Mouse (Mus musculus): ENCODE measurements around the gene Slc25a13.

DNA sequence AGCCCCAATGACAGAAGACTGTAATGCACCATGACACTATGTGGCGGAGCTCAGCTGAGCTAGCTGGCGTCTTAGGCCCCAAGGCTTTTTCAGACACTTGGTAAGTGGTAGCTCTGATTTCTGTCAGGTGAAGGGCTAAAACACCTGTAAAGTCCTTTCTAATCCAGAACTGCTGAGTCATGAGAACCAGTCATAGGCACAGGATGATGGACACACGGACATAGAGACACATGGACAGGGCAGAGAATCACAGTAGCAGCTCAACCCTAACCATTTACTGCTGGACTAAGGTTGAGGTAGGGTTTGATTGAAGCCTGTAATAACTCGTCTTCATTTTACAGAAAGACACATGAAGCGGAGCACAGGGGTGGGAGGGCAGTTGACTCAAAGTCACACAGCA lies 95.1 kb downstream of the Slc25a13 start:
- TF ChIP-seq POLR2A (IDR thresholded peaks at IDR 0.05; ENCODE audit: insufficient read depth, low read depth, low read length) (no peak), CTCF (IDR thresholded peaks at IDR 0.05; ENCODE audit: insufficient read depth, low read depth, low read length) (no peak)
